Mouse (Mus musculus) forebrain, embryonic 12.5 days (tissue): Measurements from ENCODE around the gene Rad9b. TPM values are rescaled to one million over a fixed set of nuclear protein-coding genes. Genes with fewer than 3 reads are reported as not detected.
"Not testable (repeated sequence)": the region's sequence is repeated elsewhere in the genome, so short reads cannot be mapped to it uniquely, and the experiment has no call there.

Experiments used
- ATAC-seq: fragments of 200-750 bp; cut with Nextera tagmentation; 2 replicates; pipeline ENCODE4 v1.8.0; 2017; ENCODE audit warnings: moderate TSS enrichment; ENCODE audit not compliant: low FRiP score
- H3K27ac ChIP-seq: fragments of 300-500 bp; sonication (generic); 2 replicates; pipeline ENCODE4 v1.5.1; 2016; ENCODE audit warnings: mild to moderate bottlenecking
- H3K27me3 ChIP-seq: fragments of 300-500 bp; sonication (generic); 2 replicates; pipeline ENCODE4 v1.6.1; 2016; ENCODE audit warnings: mild to moderate bottlenecking
- H3K36me3 ChIP-seq: fragments of 300-500 bp; sonication (generic); replicated peaks from 2 replicates; pipeline ENCODE4 v1.6.1; 2016; ENCODE audit warnings: mild to moderate bottlenecking
- H3K4me1 ChIP-seq: fragments of 300-500 bp; sonication (generic); 2 replicates; pipeline ENCODE4 v1.6.1; 2016
- H3K4me2 ChIP-seq: fragments of 300-500 bp; sonication (generic); 2 replicates; pipeline ENCODE4 v1.6.1; 2016; ENCODE audit warnings: mild to moderate bottlenecking, moderate library complexity
- H3K4me3 ChIP-seq: fragments of 300-500 bp; sonication (generic); replicated peaks from 2 replicates; pipeline ENCODE4 v1.5.1; 2016; ENCODE audit warnings: mild to moderate bottlenecking
- H3K9ac ChIP-seq: fragments of 300-500 bp; sonication (generic); 2 replicates; pipeline ENCODE4 v1.6.1; 2016; ENCODE audit warnings: mild to moderate bottlenecking
- H3K9me3 ChIP-seq: fragments of 300-500 bp; sonication (generic); 2 replicates; pipeline ENCODE4 v1.6.1; 2016
- WGBS: fragments of 180-500 bp; shearing (Covaris S2); methylation state at CpG from one replicate; pipeline ENCODE4 v1.1.7; 2016; 5-methylcytosine and 5-hydroxymethylcytosine counted together
- polyA plus RNA-seq: library from polyadenylated mRNA; unstranded; fragments of >200 nt; fragmentation: Nextera tagmentation; extraction: Ambion mirVana; gene quantifications from 2 replicates; pipeline ENCODE4 v1.2.1, GENCODE M21; 2016

Gene Rad9b
- polyA plus RNA-seq, 1 experiment from 2014 or later = 15.8 TPM

DNA sequence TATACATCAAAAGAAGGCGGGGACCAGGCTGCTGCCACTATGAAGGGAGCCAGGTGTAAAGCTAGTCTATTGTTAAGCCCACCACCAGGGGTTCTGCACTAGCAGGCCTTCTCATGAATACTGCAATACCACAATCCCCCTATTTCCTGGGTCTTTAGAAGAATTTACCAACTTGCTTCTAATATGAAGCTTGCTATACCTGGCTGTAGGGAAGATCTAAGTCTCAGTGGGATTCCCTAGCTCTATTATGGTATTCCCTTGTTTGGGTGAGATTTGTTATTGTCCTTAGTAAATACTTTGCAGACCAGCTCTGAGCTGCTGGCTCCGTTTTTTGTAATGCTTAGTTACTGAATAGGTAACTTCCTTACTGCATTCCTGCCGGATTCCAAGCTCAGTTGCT lies 35.1 kb downstream of the Rad9b start:
- peaks cover 44% of the 10 kb centered on the region for H3K36me3 ChIP-seq
- 69% methylated on average over 3 of the region's 3 CpGs for WGBS
- not testable (repeated sequence) for H3K4me1 ChIP-seq, H3K9ac ChIP-seq, ATAC-seq, H3K27ac ChIP-seq, H3K4me3 ChIP-seq, H3K4me2 ChIP-seq, H3K9me3 ChIP-seq, H3K27me3 ChIP-seq

DNA sequence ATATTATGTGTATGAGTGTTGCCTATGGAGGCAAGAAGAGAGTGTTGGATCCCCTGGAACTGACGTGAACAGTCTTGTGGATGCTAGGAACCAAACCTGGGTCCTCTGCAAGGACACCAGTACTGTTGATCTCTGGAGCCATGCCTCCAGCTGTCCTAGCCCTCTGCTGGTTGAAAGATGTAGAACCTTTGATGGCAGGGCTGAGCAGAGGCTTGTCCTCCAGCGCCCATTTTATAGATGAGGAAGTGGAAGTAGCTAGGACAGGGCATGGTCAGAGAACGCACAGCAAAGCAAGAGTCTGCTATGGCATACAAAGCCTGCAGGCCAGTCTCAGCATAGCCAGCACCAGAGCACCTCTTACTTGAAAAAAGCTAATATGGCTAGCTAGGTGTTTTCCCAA lies 35.9 kb downstream of the Rad9b start:
- Histone ChIP-seq H3K27me3 (no peaks in the 10 kb centered on the region), H3K36me3 (peaks cover 52% of the 10 kb centered on the region), H3K4me3 (no peak overlapping the region), H3K4me1 (no peaks in the 10 kb centered on the region), H3K4me2 (no peak overlapping the region), H3K9me3 (no peaks in the 10 kb centered on the region), H3K9ac (no peak overlapping the region), H3K27ac (no peak overlapping the region)
- ATAC-seq = no peak
- WGBS = 70% methylated on average over 3 of the region's 3 CpGs

DNA sequence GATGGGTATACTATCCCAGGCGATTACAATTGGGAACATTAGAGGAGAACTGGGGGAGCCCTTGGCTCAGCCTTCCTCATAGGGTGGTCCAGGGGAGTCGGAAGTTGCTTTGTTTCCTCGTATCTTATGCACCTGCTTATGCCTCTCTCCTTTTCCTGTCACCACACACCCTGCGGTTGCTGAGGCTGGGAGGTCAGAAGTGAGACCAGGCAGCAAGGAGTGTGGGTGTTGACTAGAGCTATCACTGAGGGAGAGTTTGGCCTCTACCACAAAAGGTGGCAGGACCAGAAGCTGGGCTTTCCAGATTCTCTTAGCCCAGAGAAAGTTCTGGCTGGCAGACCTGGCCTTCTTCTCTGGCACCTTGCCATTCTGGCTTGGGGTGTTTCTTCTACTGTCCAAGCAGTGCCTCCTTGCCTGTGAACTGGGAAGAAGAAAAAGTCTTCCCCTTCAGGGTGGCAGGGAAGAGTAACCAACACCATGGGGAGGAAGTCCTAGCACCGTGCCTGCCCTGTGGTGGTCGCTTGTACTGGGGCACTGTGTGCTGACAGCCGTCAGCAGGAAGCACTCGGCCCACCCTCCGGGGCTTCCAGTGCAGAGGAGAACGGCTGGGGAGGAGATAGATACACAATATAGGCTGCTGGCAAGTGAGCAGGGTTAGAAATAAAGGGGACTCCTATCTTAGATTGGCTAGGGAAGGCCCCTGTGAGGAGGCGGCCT lies 36.5 kb downstream of the Rad9b start:
- no peak overlapping the region for H3K9ac ChIP-seq
- no peak overlapping the region for H3K4me2 ChIP-seq
- no peaks in the 10 kb centered on the region for H3K4me1 ChIP-seq
- H3K9me3 ChIP-seq = no peaks in the 10 kb centered on the region
- no peak for ATAC-seq
- no peaks in the 10 kb centered on the region for H3K27me3 ChIP-seq
- H3K36me3 ChIP-seq = peaks cover 52% of the 10 kb centered on the region
- H3K27ac ChIP-seq = no peak overlapping the region
- 85% methylated on average over 11 of the region's 11 CpGs for WGBS
- no peak overlapping the region for H3K4me3 ChIP-seq

DNA sequence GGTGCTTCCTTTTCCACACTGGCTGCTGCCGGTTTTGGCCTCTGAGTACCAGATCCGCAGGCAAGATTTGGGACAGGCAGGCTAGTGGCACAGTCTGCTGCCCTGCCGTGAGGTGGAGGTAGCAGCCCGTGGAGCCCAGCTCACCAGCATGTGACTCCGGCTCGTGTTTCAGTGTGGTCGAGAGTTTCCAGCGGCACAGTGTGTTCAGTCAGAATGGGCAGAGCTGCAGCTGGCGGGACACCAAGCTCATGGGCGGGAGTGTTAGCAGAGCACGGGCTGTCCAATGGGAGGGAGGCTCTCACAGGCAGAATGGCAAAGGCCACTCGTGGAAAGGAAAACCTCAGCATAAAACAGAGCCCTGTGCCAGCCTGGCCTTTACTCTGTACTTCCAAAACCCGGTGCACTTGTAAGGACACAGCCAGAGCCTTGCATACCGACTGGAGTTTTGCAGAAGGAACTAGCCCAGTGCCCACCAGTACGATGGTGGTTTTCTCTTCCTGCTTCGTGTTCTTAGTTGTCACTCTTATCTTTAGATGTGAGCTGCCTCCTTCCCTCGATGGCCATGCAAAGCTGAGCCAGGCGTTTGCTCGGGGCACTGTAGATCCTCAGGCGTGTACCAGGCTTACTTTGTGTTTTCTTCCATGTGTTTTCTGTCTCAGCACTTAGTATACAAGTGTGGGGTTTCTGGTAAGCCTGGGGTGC lies 38.9 kb downstream of the Rad9b start:
- Histone ChIP-seq H3K27ac (no peak overlapping the region), H3K4me3 (no peak overlapping the region), H3K36me3 (peaks cover 46% of the 10 kb centered on the region), H3K27me3 (no peaks in the 10 kb centered on the region), H3K4me2 (no peak overlapping the region), H3K4me1 (no peaks in the 10 kb centered on the region), H3K9me3 (no peaks in the 10 kb centered on the region), H3K9ac (no peak overlapping the region)
- 81% methylated on average over 20 of the region's 20 CpGs for WGBS
- ATAC-seq = no peak

DNA sequence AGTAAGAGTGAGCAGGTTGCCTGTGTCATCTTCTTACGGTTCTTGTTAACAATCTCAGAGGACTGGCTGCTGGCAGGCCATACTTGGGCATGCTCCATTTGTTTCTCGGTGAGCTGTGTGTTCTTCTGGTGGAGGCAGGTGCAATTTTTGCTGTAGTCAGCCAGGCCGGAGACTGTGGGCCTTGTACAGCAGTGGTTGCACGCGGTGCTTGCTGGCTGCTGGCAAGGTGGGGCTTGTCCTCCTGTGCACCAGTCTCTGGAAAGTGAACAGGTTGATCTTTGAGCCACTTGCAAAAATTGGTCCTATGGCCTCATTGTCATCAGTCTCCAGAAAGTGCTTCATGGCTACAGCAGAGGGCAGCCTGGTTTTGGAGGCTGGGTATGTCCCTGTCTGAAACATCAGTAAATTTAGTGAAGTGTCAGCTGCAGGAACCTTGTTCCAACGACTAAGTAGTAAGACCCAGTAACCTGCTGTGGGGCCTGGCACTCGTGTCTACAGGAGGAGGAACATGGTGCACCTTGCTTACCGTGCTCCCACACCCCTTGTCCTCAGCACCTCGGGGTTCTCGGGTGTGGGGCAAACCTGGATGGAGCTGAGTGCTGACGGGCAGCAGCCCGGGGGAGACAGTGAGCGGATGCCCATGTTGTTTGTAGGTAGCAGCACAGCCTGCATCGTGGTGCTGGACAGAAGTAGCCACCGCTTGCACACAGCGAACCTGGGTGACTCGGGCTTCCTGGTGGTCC lies 40.9 kb downstream of the Rad9b start:
- H3K9me3 ChIP-seq = no peaks in the 10 kb centered on the region
- no peak overlapping the region for H3K4me3 ChIP-seq
- no peaks in the 10 kb centered on the region for H3K4me1 ChIP-seq
- H3K27ac ChIP-seq = no peak overlapping the region
- peaks cover 53% of the 10 kb centered on the region for H3K36me3 ChIP-seq
- H3K9ac ChIP-seq = no peak overlapping the region
- no peak overlapping the region for H3K4me2 ChIP-seq
- WGBS = 92% methylated on average over 17 of the region's 17 CpGs
- ATAC-seq = no peak
- H3K27me3 ChIP-seq = no peaks in the 10 kb centered on the region

DNA sequence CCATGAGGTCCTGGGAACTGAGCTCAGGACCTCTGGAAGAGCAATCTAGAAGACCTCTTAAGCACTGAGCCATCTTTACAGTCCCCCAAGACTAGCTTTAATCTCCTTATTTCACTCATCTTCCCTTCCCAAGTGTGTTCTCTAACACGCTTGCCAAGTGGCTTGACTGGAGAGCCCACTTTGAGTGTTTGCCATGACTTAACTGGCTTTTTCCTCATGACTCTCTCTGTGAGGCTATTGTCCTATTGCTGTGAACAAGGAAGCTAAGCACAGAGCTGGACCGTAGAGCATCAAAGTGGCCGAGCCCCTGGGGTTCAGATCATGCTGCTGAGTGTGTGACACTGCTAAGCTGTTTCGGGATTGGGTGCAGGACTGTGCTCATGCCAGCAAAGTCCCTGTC lies 41.7 kb downstream of the Rad9b start:
- ATAC-seq = no peak
- H3K27me3 ChIP-seq = no peaks in the 10 kb centered on the region
- H3K4me2 ChIP-seq = no peak overlapping the region
- no peak overlapping the region for H3K4me3 ChIP-seq
- 83% methylated on average over 4 of the region's 4 CpGs for WGBS
- no peak overlapping the region for H3K27ac ChIP-seq
- no peaks in the 10 kb centered on the region for H3K9me3 ChIP-seq
- H3K4me1 ChIP-seq = no peaks in the 10 kb centered on the region
- H3K36me3 ChIP-seq = peaks cover 54% of the 10 kb centered on the region
- H3K9ac ChIP-seq = no peak overlapping the region

DNA sequence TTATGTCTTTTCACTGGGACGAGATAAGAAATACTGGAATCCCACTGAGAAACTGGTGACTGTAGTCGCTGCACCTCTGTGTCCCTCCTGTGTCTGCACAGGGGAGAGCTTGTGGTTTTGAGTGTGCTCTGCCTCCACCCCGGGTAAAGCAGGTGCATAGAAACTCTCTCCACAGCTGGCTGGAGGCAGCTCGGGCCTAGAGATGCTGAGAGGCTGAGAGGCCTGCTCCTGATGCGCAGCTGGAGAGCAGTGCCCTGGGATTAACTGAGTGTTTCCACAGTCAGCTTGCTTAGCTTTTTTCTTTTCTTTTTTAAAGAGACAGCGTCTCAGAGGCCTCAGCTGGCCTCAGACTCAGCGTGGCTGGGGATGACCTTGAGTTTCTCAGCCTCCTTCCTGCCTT lies 42.3 kb downstream of the Rad9b start:
- H3K27ac ChIP-seq = 0 out of 2 replicates have a peak overlapping the region, but pooled peaks have one; percentile 5
- H3K9ac ChIP-seq = no peak overlapping the region
- H3K27me3 ChIP-seq = no peaks in the 10 kb centered on the region
- H3K9me3 ChIP-seq = no peaks in the 10 kb centered on the region
- 66% methylated on average over 7 of the region's 7 CpGs for WGBS
- no peaks in the 10 kb centered on the region for H3K4me1 ChIP-seq
- ATAC-seq = no peak
- H3K4me2 ChIP-seq = no peak overlapping the region
- H3K36me3 ChIP-seq = peaks cover 48% of the 10 kb centered on the region
- H3K4me3 ChIP-seq = no peak overlapping the region

DNA sequence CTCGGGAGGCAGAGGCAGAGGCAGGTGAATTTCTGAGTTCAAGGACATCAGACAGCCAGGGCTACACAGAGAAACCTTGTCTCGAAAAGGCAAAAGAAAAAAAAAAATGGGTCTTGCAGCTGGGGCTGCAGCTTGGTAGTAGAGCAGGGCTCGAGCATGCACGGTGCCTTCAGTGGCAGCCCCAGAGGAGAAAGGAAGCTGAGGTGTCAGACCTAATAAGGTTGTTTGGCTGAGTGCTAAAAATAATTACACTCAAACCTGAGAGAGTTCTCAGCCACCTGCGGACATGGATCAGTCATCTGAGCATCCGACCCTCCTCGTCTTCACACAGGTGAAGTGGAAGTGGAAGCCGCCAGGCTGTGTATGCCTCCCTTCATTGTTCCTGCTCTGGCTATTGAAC lies 43.3 kb downstream of the Rad9b start:
- 83% methylated on average over 8 of the region's 8 CpGs for WGBS
- no peak overlapping the region for H3K9ac ChIP-seq
- H3K36me3 ChIP-seq = peaks cover 43% of the 10 kb centered on the region
- H3K4me2 ChIP-seq = no peak overlapping the region
- no peaks in the 10 kb centered on the region for H3K9me3 ChIP-seq
- H3K4me1 ChIP-seq = no peaks in the 10 kb centered on the region
- ATAC-seq = no peak
- H3K27ac ChIP-seq = no peak overlapping the region
- H3K4me3 ChIP-seq = no peak overlapping the region
- H3K27me3 ChIP-seq = no peaks in the 10 kb centered on the region

DNA sequence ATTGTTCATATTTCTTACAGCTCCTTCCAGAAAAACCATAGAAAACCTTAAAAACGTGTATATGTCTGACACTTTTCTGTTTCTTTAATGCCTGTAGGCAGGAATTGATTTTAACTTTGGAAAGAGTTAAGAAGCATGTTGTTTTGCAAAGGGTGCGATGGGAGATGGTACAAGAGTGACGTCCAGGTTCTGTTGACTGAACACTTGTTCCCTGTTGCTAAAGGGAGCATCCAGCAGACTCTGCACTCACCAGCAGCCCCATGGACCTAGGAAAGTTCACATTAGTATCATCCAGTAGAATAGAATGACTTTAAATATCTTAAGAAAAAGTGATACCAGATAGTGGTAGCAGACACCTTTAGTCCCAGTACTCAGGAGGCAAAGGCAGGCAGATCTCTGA lies 47.5 kb downstream of the Rad9b start:
- peaks cover 13% of the 10 kb centered on the region; the same call in 1 of the 2 replicates for H3K4me1 ChIP-seq
- no peak overlapping the region for H3K4me2 ChIP-seq
- WGBS = 91% methylated on average over 3 of the region's 3 CpGs
- no peak overlapping the region for H3K9ac ChIP-seq
- peaks cover 18% of the 10 kb centered on the region for H3K36me3 ChIP-seq
- H3K27ac ChIP-seq = no peak overlapping the region
- H3K27me3 ChIP-seq = no peaks in the 10 kb centered on the region
- no peak for ATAC-seq
- no peaks in the 10 kb centered on the region for H3K9me3 ChIP-seq
- H3K4me3 ChIP-seq = no peak overlapping the region

DNA sequence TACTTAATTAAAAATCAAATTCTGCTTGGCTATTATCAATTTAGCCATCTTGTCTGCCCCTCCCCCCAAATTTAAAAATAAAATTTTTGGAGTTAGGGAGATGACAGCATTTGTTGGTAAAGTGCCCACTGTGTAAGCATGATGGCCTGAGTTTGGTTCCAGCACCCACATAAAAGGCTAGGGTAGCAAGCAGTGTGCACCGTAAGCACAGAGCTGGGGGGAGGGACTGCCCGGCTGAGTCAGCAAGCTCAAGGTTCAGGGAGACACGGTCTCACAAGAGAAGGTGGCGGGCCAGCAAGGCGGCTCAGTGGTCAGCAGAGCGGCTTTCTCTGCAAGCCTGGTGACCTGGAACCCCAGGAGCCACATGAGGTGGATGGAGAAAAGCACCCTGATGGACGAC lies 48.6 kb downstream of the Rad9b start:
- Histone ChIP-seq H3K4me2 (no peak overlapping the region), H3K9me3 (no peaks in the 10 kb centered on the region)

DNA sequence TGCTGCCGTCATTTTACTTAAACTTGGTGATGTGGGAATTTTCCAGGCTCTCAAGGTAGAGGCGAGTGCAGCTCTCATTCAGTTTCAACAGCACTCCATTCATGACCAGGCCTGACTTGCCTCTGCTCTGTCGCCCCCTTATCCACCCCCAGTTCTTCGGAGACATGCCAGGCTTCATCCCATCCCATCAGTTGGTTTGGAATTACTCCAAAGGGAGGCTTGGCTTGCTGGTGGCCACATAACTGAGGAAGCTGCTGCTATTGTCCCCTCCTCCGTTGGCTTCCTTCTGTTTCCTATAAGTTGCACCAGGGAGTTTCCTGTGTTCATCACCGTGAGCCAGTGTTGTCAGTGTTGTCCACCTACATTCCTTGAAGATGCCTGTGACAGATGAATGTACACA lies 49.5 kb downstream of the Rad9b start:
- Histone ChIP-seq H3K27me3 (no peaks in the 10 kb centered on the region), H3K4me1 (peaks cover 13% of the 10 kb centered on the region; the same call in 1 of the 2 replicates), H3K9me3 (no peaks in the 10 kb centered on the region), H3K4me2 (no peak overlapping the region), H3K9ac (no peak overlapping the region), H3K27ac (no peak overlapping the region), H3K4me3 (no peak overlapping the region), H3K36me3 (peaks cover 13% of the 10 kb centered on the region)
- WGBS = 96% methylated on average over 6 of the region's 6 CpGs
- ATAC-seq = no peak

More for the DNA sequence above, 48.6 kb downstream of the Rad9b start:
- WGBS = 93% methylated on average over 7 of the region's 7 CpGs
- Histone ChIP-seq H3K36me3 (peaks cover 13% of the 10 kb centered on the region), H3K27ac (no peak overlapping the region), H3K4me1 (peaks cover 13% of the 10 kb centered on the region; the same call in 1 of the 2 replicates), H3K9ac (no peak overlapping the region), H3K27me3 (no peaks in the 10 kb centered on the region), H3K4me3 (no peak overlapping the region)
- no peak for ATAC-seq

DNA sequence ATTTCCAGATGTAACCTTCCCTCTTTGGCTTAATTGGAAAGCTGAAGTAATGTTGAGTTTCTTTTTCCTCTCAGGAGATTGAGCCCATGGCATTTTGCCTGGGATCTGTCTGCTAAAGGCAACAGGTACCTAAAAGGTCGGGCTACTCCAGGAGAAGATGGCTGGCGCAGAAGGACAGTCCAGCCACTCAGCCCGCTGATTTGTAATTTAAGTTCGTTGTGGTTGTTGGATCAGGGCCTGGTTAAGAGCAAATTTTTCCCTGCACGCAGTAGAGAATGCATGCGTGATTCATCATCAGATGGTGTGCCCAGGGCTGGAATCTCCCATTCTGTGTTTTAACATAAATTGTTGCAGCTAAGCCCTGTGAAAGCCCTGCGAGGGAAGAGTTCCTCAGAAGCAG lies 50.1 kb downstream of the Rad9b start:
- 93% methylated on average over 7 of the region's 7 CpGs for WGBS
- Histone ChIP-seq H3K9ac (no peak overlapping the region), H3K4me2 (no peak overlapping the region), H3K9me3 (no peaks in the 10 kb centered on the region), H3K4me1 (peaks cover 13% of the 10 kb centered on the region; the same call in 1 of the 2 replicates), H3K27me3 (no peaks in the 10 kb centered on the region), H3K36me3 (peaks cover 10% of the 10 kb centered on the region), H3K27ac (no peak overlapping the region), H3K4me3 (no peak overlapping the region)
- no peak for ATAC-seq
